Mouse (Mus musculus) MEL (cell line): ENCODE results near the gene Pcsk5. TPM values are rescaled to one million over a fixed set of nuclear protein-coding genes. Genes with fewer than 3 reads are reported as not detected.

Source experiments
- DNase-seq: peaks from one replicate; pipeline ENCODE4 v3.0.0; 2011; ENCODE audit warnings: low read depth, low spot score
- H3K27ac ChIP-seq: 2 replicates; pipeline ENCODE4 v1.5.1; 2012; ENCODE audit warnings: low read depth, mild to moderate bottlenecking, control low read depth, low read length, moderate library complexity; ENCODE audit not compliant: control insufficient read depth
- H3K27me3 ChIP-seq, 2 experiments: fragments of 150-350 bp in 1 of 2; sonication (generic) in 1 of 2; 2 replicates each; pipeline ENCODE4 v1.6.1; 2012; ENCODE audit warnings: low read length in 2 of 2, mild to moderate bottlenecking in 2 of 2, improper control_type of control experiment in 1 of 2, moderate library complexity in 1 of 2; ENCODE audit not compliant: insufficient read depth in 2 of 2, control insufficient read depth in 1 of 2
- H3K36me3 ChIP-seq, 2 experiments: 2 replicates each; pipeline ENCODE4 v1.6.1; 2012 to 2014; ENCODE audit warnings: low read length in 2 of 2, improper control_type of control experiment in 1 of 2, inconsistent platforms in 1 of 2, mild to moderate bottlenecking in 1 of 2; ENCODE audit not compliant: insufficient read depth in 2 of 2, control insufficient read depth in 1 of 2
- H3K4me1 ChIP-seq, 2 experiments: fragments of 150-350 bp in 1 of 2; sonication (generic) in 1 of 2; 2 replicates each; pipeline ENCODE4 v1.6.1; 2012; ENCODE audit warnings: low read length in 2 of 2, improper control_type of control experiment in 1 of 2, mild to moderate bottlenecking in 1 of 2; ENCODE audit not compliant: insufficient read depth in 2 of 2, control insufficient read depth in 1 of 2
- H3K4me3 ChIP-seq, 2 experiments: fragments of 150-350 bp in 1 of 2; sonication (generic) in 1 of 2; 2 replicates each; pipeline ENCODE4 v1.5.1; 2012; ENCODE audit warnings: low read depth in 2 of 2, low read length in 2 of 2, mild to moderate bottlenecking in 2 of 2, moderate library complexity in 2 of 2, control low read depth in 1 of 2, improper control_type of control experiment in 1 of 2; ENCODE audit not compliant: control insufficient read depth in 1 of 2, insufficient read depth in 1 of 2
- H3K79me2 ChIP-seq: 2 replicates; pipeline ENCODE4 v1.6.1; 2012; ENCODE audit warnings: mild to moderate bottlenecking, low read length, moderate library complexity; ENCODE audit not compliant: control insufficient read depth, poor library complexity, insufficient read depth
- H3K9ac ChIP-seq: 2 replicates; pipeline ENCODE4 v1.6.1; 2012; ENCODE audit warnings: low read depth, mild to moderate bottlenecking, control low read depth, low read length, moderate library complexity; ENCODE audit not compliant: control insufficient read depth, poor library complexity, severe bottlenecking
- H3K9me3 ChIP-seq: fragments of 150-350 bp; sonication (generic); replicated peaks from 2 replicates; pipeline ENCODE4 v1.6.1; 2012; ENCODE audit warnings: mild to moderate bottlenecking, low read length, improper control_type of control experiment, moderate library complexity; ENCODE audit not compliant: insufficient read depth
- BHLHE40 ChIP-seq: IDR thresholded peaks from 2 replicates; pipeline ENCODE4 v1.6.1; 2012; ENCODE audit warnings: low read depth, mild to moderate bottlenecking, inconsistent platforms, low read length, improper control_type of control experiment, borderline replicate concordance
- CHD1 ChIP-seq: IDR thresholded peaks from 2 replicates; pipeline ENCODE4 v1.6.1; 2012; ENCODE audit warnings: low read depth, mild to moderate bottlenecking, inconsistent platforms, low read length, improper control_type of control experiment
- CHD2 ChIP-seq: IDR thresholded peaks from 2 replicates; pipeline ENCODE4 v1.6.1; 2011; ENCODE audit warnings: low read length, improper control_type of control experiment
- ELF1 ChIP-seq: IDR thresholded peaks from 2 replicates; pipeline ENCODE4 v1.6.1; 2014; ENCODE audit warnings: low read depth, mild to moderate bottlenecking, inconsistent platforms, low read length, improper control_type of control experiment, moderate library complexity
- EP300 ChIP-seq, 2 experiments: IDR thresholded peaks; 2 replicates each; pipeline ENCODE4 v1.6.1; 2011; ENCODE audit warnings: improper control_type of control experiment in 2 of 2, low read length in 2 of 2, low read depth in 1 of 2, mild to moderate bottlenecking in 1 of 2
- HCFC1 ChIP-seq: IDR thresholded peaks from 2 replicates; pipeline ENCODE4 v1.6.1; 2012; ENCODE audit warnings: low read depth, mild to moderate bottlenecking, inconsistent platforms, low read length, improper control_type of control experiment, moderate library complexity
- MAFK ChIP-seq: IDR thresholded peaks from 2 replicates; pipeline ENCODE4 v1.6.1; 2011; ENCODE audit warnings: low read depth, mild to moderate bottlenecking, low read length, improper control_type of control experiment, borderline replicate concordance
- MAX ChIP-seq: IDR thresholded peaks from 2 replicates; pipeline ENCODE4 v1.6.1; 2011; ENCODE audit warnings: low read length, improper control_type of control experiment
- MAZ ChIP-seq: IDR thresholded peaks from 2 replicates; pipeline ENCODE4 v1.6.1; 2012; ENCODE audit warnings: low read depth, mild to moderate bottlenecking, inconsistent platforms, low read length, improper control_type of control experiment
- MEF2A ChIP-seq: IDR thresholded peaks from 2 replicates; pipeline ENCODE4 v1.6.1; 2014; ENCODE audit warnings: low read depth, mild to moderate bottlenecking, inconsistent platforms, low read length, improper control_type of control experiment; ENCODE audit not compliant: poor library complexity, insufficient replicate concordance, severe bottlenecking; ENCODE audit errors: extremely low read depth
- MYB ChIP-seq: IDR thresholded peaks from 2 replicates; pipeline ENCODE4 v1.6.1; 2011; ENCODE audit warnings: mild to moderate bottlenecking, low read depth, low read length, improper control_type of control experiment
- MYC ChIP-seq: IDR thresholded peaks from 2 replicates; pipeline ENCODE4 v1.6.1; 2011; ENCODE audit warnings: low read depth, mild to moderate bottlenecking, low read length, improper control_type of control experiment, moderate library complexity
- NELFE ChIP-seq: IDR thresholded peaks from 2 replicates; pipeline ENCODE4 v1.6.1; 2011; ENCODE audit warnings: low read depth, low read length, improper control_type of control experiment
- NRF1 ChIP-seq: IDR thresholded peaks from 2 replicates; pipeline ENCODE4 v1.6.1; 2014; ENCODE audit warnings: low read depth, mild to moderate bottlenecking, inconsistent platforms, low read length, improper control_type of control experiment, moderate library complexity; ENCODE audit not compliant: poor library complexity, insufficient read depth, severe bottlenecking
- POLR2A ChIP-seq, 2 experiments: IDR thresholded peaks; 2 replicates each; pipeline ENCODE4 v1.6.1; 2011 to 2012; ENCODE audit warnings: low read length in 2 of 2, mild to moderate bottlenecking in 2 of 2, control low read depth in 1 of 2, improper control_type of control experiment in 1 of 2, low read depth in 1 of 2, moderate library complexity in 1 of 2; ENCODE audit not compliant: control insufficient read depth in 1 of 2, insufficient read depth in 1 of 2, poor library complexity in 1 of 2
- RCOR1 ChIP-seq: IDR thresholded peaks from 2 replicates; pipeline ENCODE4 v1.6.1; 2012; ENCODE audit warnings: low read depth, mild to moderate bottlenecking, inconsistent platforms, low read length, improper control_type of control experiment
- SIN3A ChIP-seq: IDR thresholded peaks from 2 replicates; pipeline ENCODE4 v1.6.1; 2012; ENCODE audit warnings: low read length, improper control_type of control experiment, inconsistent platforms
- SMC3 ChIP-seq: IDR thresholded peaks from 2 replicates; pipeline ENCODE4 v1.6.1; 2011; ENCODE audit warnings: low read depth, low read length, improper control_type of control experiment
- TAL1 ChIP-seq: IDR thresholded peaks from 2 replicates; pipeline ENCODE4 v1.6.1; 2012; ENCODE audit warnings: mild to moderate bottlenecking, inconsistent platforms, low read length, moderate library complexity, mixed read lengths
- TCF12 ChIP-seq: IDR thresholded peaks from 2 replicates; pipeline ENCODE4 v1.6.1; 2014; ENCODE audit warnings: low read depth, mild to moderate bottlenecking, inconsistent platforms, low read length, improper control_type of control experiment, moderate library complexity
- USF1 ChIP-seq: IDR thresholded peaks from 2 replicates; pipeline ENCODE4 v1.6.1; 2014; ENCODE audit warnings: low read depth, mild to moderate bottlenecking, inconsistent platforms, low read length, improper control_type of control experiment, moderate library complexity
- ZC3H11A ChIP-seq: IDR thresholded peaks from 2 replicates; pipeline ENCODE4 v1.6.1; 2012; ENCODE audit warnings: low read depth, mild to moderate bottlenecking, inconsistent platforms, low read length, improper control_type of control experiment
- polyA plus RNA-seq, 2 experiments: library from polyadenylated mRNA; stranded (reverse) in 1 of 2; unstranded in 1 of 2; fragments of >175 nt in 1 of 2; fragments of >200 nt in 1 of 2; gene quantifications; 2 replicates each; pipeline versions ENCODE4 v1.2.1 to v1.2.4; 2012; ENCODE audit warnings: low replicate concordance in 2 of 2, low read depth in 1 of 2; ENCODE audit not compliant: insufficient read length in 2 of 2, insufficient read depth in 1 of 2, missing spikeins in 1 of 2
- total RNA-seq: library from RNA; depleted of rRNA; stranded (reverse); fragments of 300-350 nt; gene quantifications from 2 replicates; pipeline ENCODE4 v1.2.3, GENCODE M21; 2012

The Pcsk5 gene
- total and polyA plus RNA-seq, 3 experiments, result not detected

GRCm38 (mm10) chr19:17439476-17440189, 397.8 kb downstream of the Pcsk5 start:
- Histone ChIP-seq H3K27me3 (no peaks in the 10 kb centered on the region; a peak in 1 of 4 replicates), H3K4me3 (no peak overlapping the region), H3K4me1 (no peaks in the 10 kb centered on the region), H3K27ac (no peak overlapping the region), H3K36me3 (no peaks in the 10 kb centered on the region), H3K9ac (no peak overlapping the region), H3K79me2 (no peaks in the 10 kb centered on the region), H3K9me3 (no peaks in the 10 kb centered on the region)
- TF ChIP-seq CHD1, result no peak
- no peak for TF ChIP-seq CHD2
- no peak for TF ChIP-seq TAL1
- no peak for DNase-seq

- H3K79me2 ChIP-seq, result no peaks in the 10 kb centered on the region
- H3K36me3 ChIP-seq, result no peaks in the 10 kb centered on the region
- no peak overlapping the region for H3K9ac ChIP-seq
- TF ChIP-seq RCOR1 (no peak), TAL1 (no peak), CHD1 (no peak), HCFC1 (no peak), EP300 (IDR thresholded peaks at IDR 0.05; ENCODE audit: low read depth in 1 of 2, low read length in 2 of 2) (no peak), SMC3 (no peak), ELF1 (no peak), SIN3A (no peak)
- TF ChIP-seq, all 39 proteins: peak for 0
- no peak overlapping the region for H3K27ac ChIP-seq
- no peaks in the 10 kb centered on the region for H3K4me1 ChIP-seq
- H3K9me3 ChIP-seq, result no peaks in the 10 kb centered on the region
- H3K27me3 ChIP-seq, result no peaks in the 10 kb centered on the region
- DNase-seq, result no peak
- no peak overlapping the region for H3K4me3 ChIP-seq
Observed at GRCm38 (mm10) chr19:17436651-17437050, 400.8 kb downstream of the Pcsk5 start.

GRCm38 (mm10) chr19:17428561-17428914, 408.9 kb downstream of the Pcsk5 start:
- TF ChIP-seq NRF1 (no peak), BHLHE40 (no peak), MAX (no peak), ZC3H11A (no peak), NELFE (no peak), MYC (no peak), RCOR1 (no peak), POLR2A (IDR thresholded peaks at IDR 0.05; ENCODE audit: control insufficient read depth in 1 of 2, insufficient read depth in 1 of 2, low read depth in 1 of 2, low read length in 2 of 2, poor library complexity in 1 of 2) (no peak), MYB (no peak), MAFK (no peak), MEF2A (no peak), TCF12 (no peak), HCFC1 (no peak), MAZ (no peak), USF1 (no peak)
- H3K9ac ChIP-seq, result no peak overlapping the region
- no peaks in the 10 kb centered on the region for H3K36me3 ChIP-seq
- H3K27me3 ChIP-seq, result no peaks in the 10 kb centered on the region
- no peak for DNase-seq
- no peaks in the 10 kb centered on the region for H3K4me1 ChIP-seq
- H3K79me2 ChIP-seq, result no peaks in the 10 kb centered on the region
- no peaks in the 10 kb centered on the region for H3K9me3 ChIP-seq
- no peak overlapping the region for H3K4me3 ChIP-seq
- no peak overlapping the region for H3K27ac ChIP-seq
